Mouse (Mus musculus): ENCODE data around the gene Spsb3.

DNA sequence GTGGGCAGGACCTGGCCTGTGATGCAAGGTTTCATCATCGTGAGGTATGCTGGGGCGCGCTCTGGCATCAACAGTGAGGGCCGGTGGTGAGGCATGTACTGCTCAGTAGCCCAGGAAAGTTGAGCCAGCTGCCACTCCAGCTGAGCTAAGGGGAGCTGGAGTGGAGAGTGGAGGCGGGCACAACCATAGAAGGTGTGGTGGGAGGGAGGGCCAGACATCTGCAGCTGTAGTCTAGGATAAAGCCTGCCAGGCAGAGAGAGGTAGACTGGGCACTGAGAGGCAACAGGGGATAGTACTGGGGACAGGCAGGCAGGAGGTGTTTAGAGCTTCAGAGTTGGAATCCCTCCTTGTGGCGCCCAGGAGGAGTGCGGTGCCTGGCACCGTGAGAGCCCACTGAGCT, 26.4 kb upstream of the Spsb3 start:
- 0 out of 2 replicates have a peak, but pooled peaks have one; percentile 8 for TF ChIP-seq POLR2A (IDR thresholded peaks at IDR 0.05; ENCODE audit: control insufficient read depth, low read depth, low read length)
- TF ChIP-seq CTCF (IDR thresholded peaks at IDR 0.05; ENCODE audit: control insufficient read depth, insufficient read depth, insufficient replicate concordance, low read depth, low read length): no peak

Data from testis, adult 2 months (tissue).